Mouse (Mus musculus): ENCODE results near the gene Ikzf3. TPM values are rescaled to one million over a fixed set of nuclear protein-coding genes. Genes with fewer than 3 reads are reported as not detected.

The Ikzf3 gene
- polyA plus RNA-seq, 1 experiment: 104 TPM

- under 1% methylated on average over 51 of the region's 51 CpGs for WGBS
- DNase-seq (ENCODE audit: low read depth in 1 of 2, low spot score in 2 of 2): peak; percentile 92 to 94
- no peak for TF ChIP-seq CTCF (IDR thresholded peaks at IDR 0.05; ENCODE audit: extremely low read depth, insufficient read depth, insufficient read length, insufficient replicate concordance)
- peak; percentile 49; the same call in 1 of the 2 replicates for TF ChIP-seq POLR2A (IDR thresholded peaks at IDR 0.05; ENCODE audit: low read depth, low read length)
- Histone ChIP-seq H3K27ac (ENCODE audit: insufficient read depth, low read length) (peak within 1 kb of the TSS; percentile 98), H3K4me3 (ENCODE audit: extremely low read depth, insufficient read depth, insufficient read length) (peak within 1 kb of the TSS; percentile 83), H3K27me3 (ENCODE audit: control insufficient read depth, insufficient read depth, low read length) (no peaks in the 10 kb centered on the region), H3K4me1 (ENCODE audit: control insufficient read depth, insufficient read depth, insufficient read length) (peaks cover 13% of the 10 kb centered on the region), H3K36me3 (ENCODE audit: control insufficient read depth, insufficient read depth, low read length) (no peaks in the 10 kb centered on the region)
Observed at GRCm38 (mm10) chr11:98550975-98551828, 5.4 kb upstream of the Ikzf3 start, which contains the start of gene Zpbp2. Gene Zpbp2, plus strand, starts transcription at chr11:98551097.

DNA sequence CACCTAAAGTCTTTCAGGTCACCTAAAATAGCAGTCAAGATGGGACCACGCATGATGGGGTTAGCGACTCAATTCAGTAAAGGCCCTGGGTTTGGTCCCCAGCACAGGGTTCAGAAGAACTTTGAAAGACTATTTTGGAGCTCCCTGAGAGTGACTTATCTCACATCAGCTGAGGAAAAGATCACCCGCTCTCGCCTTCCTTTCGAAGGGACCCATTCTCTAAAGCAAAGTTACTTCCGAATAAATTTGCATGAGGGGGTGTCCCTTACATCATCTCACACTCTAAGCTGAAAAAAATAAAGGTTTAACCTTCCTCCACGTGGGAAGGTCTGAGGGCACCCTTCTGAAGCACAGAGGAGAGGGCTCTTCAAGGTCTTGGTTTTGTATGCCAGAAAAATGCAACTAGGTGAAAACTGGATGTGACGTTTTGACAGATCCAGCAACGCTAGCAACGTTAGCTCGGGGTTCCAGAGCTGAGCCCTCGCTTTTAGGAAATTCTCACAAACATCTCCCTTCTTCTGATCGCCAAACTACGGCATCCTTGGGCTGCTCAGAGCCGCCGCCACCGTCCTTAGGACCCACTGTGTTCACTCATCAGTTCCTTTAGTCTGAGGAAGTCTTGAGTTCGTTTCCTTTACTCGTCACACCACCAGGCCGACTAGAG, 4.6 kb upstream of the Ikzf3 start:
- H3K36me3 ChIP-seq (ENCODE audit: control insufficient read depth, insufficient read depth, low read length): no peaks in the 10 kb centered on the region
- TF ChIP-seq CTCF (IDR thresholded peaks at IDR 0.05; ENCODE audit: extremely low read depth, insufficient read depth, insufficient read length, insufficient replicate concordance): no peak
- TF ChIP-seq POLR2A (IDR thresholded peaks at IDR 0.05; ENCODE audit: low read depth, low read length): no peak
- peaks cover 13% of the 10 kb centered on the region for H3K4me1 ChIP-seq (ENCODE audit: control insufficient read depth, insufficient read depth, insufficient read length)
- no peaks in the 10 kb centered on the region for H3K27me3 ChIP-seq (ENCODE audit: control insufficient read depth, insufficient read depth, low read length)
- WGBS: 6% methylated on average over 20 of the region's 20 CpGs
- peak overlapping the region; percentile 83 for H3K4me3 ChIP-seq (ENCODE audit: extremely low read depth, insufficient read depth, insufficient read length)
- H3K27ac ChIP-seq (ENCODE audit: insufficient read depth, low read length): peak overlapping the region; percentile 98
- DNase-seq (ENCODE audit: low read depth in 1 of 2, low spot score in 2 of 2): peak; percentile 64 to 82

DNA sequence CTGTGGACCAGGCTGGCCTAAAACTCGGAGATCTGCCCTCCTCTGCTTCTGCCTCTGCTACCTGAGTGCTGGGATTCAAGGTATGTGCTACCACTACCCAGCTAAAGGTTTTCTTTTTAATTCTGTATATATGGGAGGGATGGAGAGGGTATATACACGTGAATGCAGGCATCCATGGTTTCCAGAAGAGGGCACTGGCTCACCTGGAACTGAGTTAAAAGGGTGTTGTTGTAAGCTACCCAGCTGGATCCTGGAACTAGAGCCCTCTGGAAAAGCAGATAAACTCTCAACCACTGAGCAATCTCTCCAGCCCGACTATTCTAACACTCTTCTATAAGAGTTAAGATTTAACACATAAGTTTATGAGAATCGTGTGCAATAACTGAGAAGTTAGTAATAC, 3.5 kb upstream of the Ikzf3 start:
- H3K4me1 ChIP-seq (ENCODE audit: control insufficient read depth, insufficient read depth, insufficient read length): peaks cover 13% of the 10 kb centered on the region
- H3K27me3 ChIP-seq (ENCODE audit: control insufficient read depth, insufficient read depth, low read length): no peaks in the 10 kb centered on the region
- TF ChIP-seq CTCF (IDR thresholded peaks at IDR 0.05; ENCODE audit: extremely low read depth, insufficient read depth, insufficient read length, insufficient replicate concordance): no peak
- no peak for TF ChIP-seq POLR2A (IDR thresholded peaks at IDR 0.05; ENCODE audit: low read depth, low read length)
- no peak for DNase-seq (ENCODE audit: low read depth in 1 of 2, low spot score in 2 of 2)
- H3K4me3 ChIP-seq (ENCODE audit: extremely low read depth, insufficient read depth, insufficient read length): no peak overlapping the region
- 65% methylated on average over 4 of the region's 4 CpGs for WGBS
- peak overlapping the region; percentile 98 for H3K27ac ChIP-seq (ENCODE audit: insufficient read depth, low read length)
- H3K36me3 ChIP-seq (ENCODE audit: control insufficient read depth, insufficient read depth, low read length): no peaks in the 10 kb centered on the region

- H3K4me1 ChIP-seq (ENCODE audit: control insufficient read depth, insufficient read depth, insufficient read length): peaks cover 13% of the 10 kb centered on the region
- peak overlapping the region; percentile 94 for H3K27ac ChIP-seq (ENCODE audit: insufficient read depth, low read length)
- H3K36me3 ChIP-seq (ENCODE audit: control insufficient read depth, insufficient read depth, low read length): no peaks in the 10 kb centered on the region
- DNase-seq (ENCODE audit: low read depth in 1 of 2, low spot score in 2 of 2): no peak
- H3K27me3 ChIP-seq (ENCODE audit: control insufficient read depth, insufficient read depth, low read length): no peaks in the 10 kb centered on the region
- TF ChIP-seq CTCF (IDR thresholded peaks at IDR 0.05; ENCODE audit: extremely low read depth, insufficient read depth, insufficient read length, insufficient replicate concordance): no peak
- TF ChIP-seq POLR2A (IDR thresholded peaks at IDR 0.05; ENCODE audit: low read depth, low read length): no peak
- WGBS: 21% methylated on average over 3 of the region's 3 CpGs
- H3K4me3 ChIP-seq (ENCODE audit: extremely low read depth, insufficient read depth, insufficient read length): peak overlapping the region; percentile 39; the same call in 1 of the 2 replicates
Observed at GRCm38 (mm10) chr11:98547308-98547693, 1.5 kb upstream of the Ikzf3 start.

- no peaks in the 10 kb centered on the region; the same call in 1 of the 2 replicates for H3K36me3 ChIP-seq (ENCODE audit: control insufficient read depth, insufficient read depth, low read length)
- DNase-seq (ENCODE audit: low read depth in 1 of 2, low spot score in 2 of 2): peak in 1 of 2 experiments; percentile 55
- H3K27me3 ChIP-seq (ENCODE audit: control insufficient read depth, insufficient read depth, low read length): no peaks in the 10 kb centered on the region
- peak overlapping the region; percentile 88 for H3K4me3 ChIP-seq (ENCODE audit: extremely low read depth, insufficient read depth, insufficient read length)
- 25% methylated on average over 12 of the region's 12 CpGs for WGBS
- H3K27ac ChIP-seq (ENCODE audit: insufficient read depth, low read length): peak overlapping the region; percentile 94
- TF ChIP-seq POLR2A (IDR thresholded peaks at IDR 0.05; ENCODE audit: low read depth, low read length): peak; percentile 57
- no peak for TF ChIP-seq CTCF (IDR thresholded peaks at IDR 0.05; ENCODE audit: extremely low read depth, insufficient read depth, insufficient read length, insufficient replicate concordance)
- H3K4me1 ChIP-seq (ENCODE audit: control insufficient read depth, insufficient read depth, insufficient read length): peaks cover 13% of the 10 kb centered on the region; the same call in 1 of the 2 replicates
Observed at GRCm38 (mm10) chr11:98546529-98547307, 887 bp upstream of the Ikzf3 start.

GRCm38 (mm10) chr11:98544890-98545677, 747 bp downstream of the Ikzf3 start:
- H3K4me3 ChIP-seq (ENCODE audit: extremely low read depth, insufficient read depth, insufficient read length): peak overlapping the region; percentile 88
- 2% methylated on average over 16 of the region's 16 CpGs for WGBS
- TF ChIP-seq CTCF (IDR thresholded peaks at IDR 0.05; ENCODE audit: extremely low read depth, insufficient read depth, insufficient read length, insufficient replicate concordance): no peak
- no peak for TF ChIP-seq POLR2A (IDR thresholded peaks at IDR 0.05; ENCODE audit: low read depth, low read length)
- no peak for DNase-seq (ENCODE audit: low read depth in 1 of 2, low spot score in 2 of 2)
- peak overlapping the region; percentile 94 for H3K27ac ChIP-seq (ENCODE audit: insufficient read depth, low read length)
- H3K27me3 ChIP-seq (ENCODE audit: control insufficient read depth, insufficient read depth, low read length): no peaks in the 10 kb centered on the region
- H3K4me1 ChIP-seq (ENCODE audit: control insufficient read depth, insufficient read depth, insufficient read length): peaks cover 11% of the 10 kb centered on the region; the same call in 1 of the 2 replicates
- no peaks in the 10 kb centered on the region; the same call in 1 of the 2 replicates for H3K36me3 ChIP-seq (ENCODE audit: control insufficient read depth, insufficient read depth, low read length)

All from spleen, adult 2 months (tissue).